Mouse (Mus musculus) lung, adult 2 months (tissue): ENCODE measurements around the gene Slc16a11.

Experiments used
- CTCF ChIP-seq: fragments of 200-500 bp; IDR thresholded peaks from 2 replicates; pipeline ENCODE4 v1.5.1; 2011; ENCODE audit warnings: mild to moderate bottlenecking, low read length, control low read depth; ENCODE audit not compliant: insufficient read depth
- POLR2A ChIP-seq: fragments of 200-500 bp; IDR thresholded peaks from 2 replicates; pipeline ENCODE4 v1.6.1; 2011; ENCODE audit warnings: low read depth, mild to moderate bottlenecking, control low read depth, low read length, borderline replicate concordance; ENCODE audit errors: extremely low read depth

- no peak for TF ChIP-seq POLR2A
- TF ChIP-seq CTCF = no peak
These were observed 27.4 kb upstream of the Slc16a11 start for GRCm38 (mm10) chr11:70185120-70185519.
